Mouse (Mus musculus) gastrocnemius, postnatal 36 days (tissue): Measurements from ENCODE around the gene Ptpn9. TPM values are rescaled to one million over a fixed set of nuclear protein-coding genes. Genes with fewer than 3 reads are reported as not detected.
A peak's percentile ranks its signal among the peaks of the same experiment; 100 is the strongest.

Source experiments
- DNase-seq, 2 experiments: peaks; one replicate each; pipeline ENCODE4 v3.0.0; 2022
- intact Hi-C: fragments of 180-260 bp; cut with DNase I; formaldehyde crosslinking; loops from one replicate; pipeline ENCODE4 v1.15.1; 2025
- total RNA-seq, 2 experiments: library from RNA; stranded (reverse); gene quantifications; 2 replicates each; pipeline ENCODE4 v1.2.3; 2021

The Ptpn9 gene
- total RNA-seq, 2 experiments from 2014 or later, result 3.1 to 4.2 TPM

GRCm38 (mm10) chr9:57012393-57012792 lies 17.7 kb downstream of the Ptpn9 start:
- DNase-seq, result no peak
- intact Hi-C loops, result no loop called here

GRCm38 (mm10) chr9:57012895-57013294 lies 18.2 kb downstream of the Ptpn9 start:
- intact Hi-C loops, result no loop called here
- DNase-seq, result no peak

GRCm38 (mm10) chr9:57013756-57014155 lies 19.0 kb downstream of the Ptpn9 start:
- intact Hi-C loops, result no loop called here
- DNase-seq, result no peak

- no peak for DNase-seq
- intact Hi-C loops, result no loop called here
Measured at GRCm38 (mm10) chr9:57014766-57015165, 20.0 kb downstream of the Ptpn9 start.

GRCm38 (mm10) chr9:57017631-57018030 lies 22.9 kb downstream of the Ptpn9 start:
- intact Hi-C loops, result no loop called here
- DNase-seq, result no peak

GRCm38 (mm10) chr9:57031756-57032155 lies 37.0 kb downstream of the Ptpn9 start:
- intact Hi-C loops, result no loop called here
- no peak for DNase-seq

- intact Hi-C loops, result loop anchor here (5.0 kb wide), 1 partner anchor 81 kb away; no protein-coding TSS in a partner anchor
- DNase-seq, result peak in 1 of 2 experiments; percentile 23
Measured at GRCm38 (mm10) chr9:57056237-57056636, 61.5 kb downstream of the Ptpn9 start.

- DNase-seq, result no peak
- intact Hi-C loops, result no loop called here
Measured at GRCm38 (mm10) chr9:57064164-57064563, 69.4 kb downstream of the Ptpn9 start.

GRCm38 (mm10) chr9:57068266-57068665 lies 73.5 kb downstream of the Ptpn9 start:
- DNase-seq, result no peak
- intact Hi-C loops, result no loop called here

GRCm38 (mm10) chr9:57070262-57070661 lies 75.5 kb downstream of the Ptpn9 start:
- intact Hi-C loops, result loop anchor here (5.0 kb wide), 1 partner anchor 128 kb away; no protein-coding TSS in a partner anchor
- no peak for DNase-seq

GRCm38 (mm10) chr9:57070800-57071545 lies 76.2 kb downstream of the Ptpn9 start:
- intact Hi-C loops, result loop anchor here (5.0 kb wide), 1 partner anchor 129 kb away; no protein-coding TSS in a partner anchor
- DNase-seq, result no peak

- intact Hi-C loops, result loop anchor here (5.0 kb wide), 1 partner anchor 130 kb away; no protein-coding TSS in a partner anchor
- DNase-seq, result peak; percentile 34 to 59
Measured at GRCm38 (mm10) chr9:57071801-57072351, 77.2 kb downstream of the Ptpn9 start, which contains the start of gene Sin3a. Gene Sin3a (plus strand): TSS chr9:57072040.

GRCm38 (mm10) chr9:57072526-57072988 lies 77.8 kb downstream of the Ptpn9 start:
- intact Hi-C loops, result loop anchor here (5.0 kb wide), 1 partner anchor 130 kb away; no protein-coding TSS in a partner anchor
- no peak for DNase-seq

- DNase-seq, result peak; percentile 93 to 94
- intact Hi-C loops, result loop anchor here (5.0 kb wide), 1 partner anchor 131 kb away; no protein-coding TSS in a partner anchor
Measured at GRCm38 (mm10) chr9:57072989-57073789, 78.5 kb downstream of the Ptpn9 start.

GRCm38 (mm10) chr9:57073790-57074094 lies 79.0 kb downstream of the Ptpn9 start:
- peak in 1 of 2 experiments; percentile 86 for DNase-seq
- intact Hi-C loops, result loop anchor here (5.0 kb wide), 1 partner anchor 131 kb away; no protein-coding TSS in a partner anchor

GRCm38 (mm10) chr9:57074171-57074821 lies 79.6 kb downstream of the Ptpn9 start:
- intact Hi-C loops, result loop anchor here (5.0 kb wide), 1 partner anchor 132 kb away; no protein-coding TSS in a partner anchor
- peak; percentile 20 to 29 for DNase-seq

GRCm38 (mm10) chr9:57074822-57075603 lies 80.3 kb downstream of the Ptpn9 start:
- intact Hi-C loops, result loop anchor here (5.0 kb wide), 1 partner anchor 133 kb away; no protein-coding TSS in a partner anchor
- DNase-seq, result peak; percentile 63 to 66

GRCm38 (mm10) chr9:57075681-57076381 lies 81.1 kb downstream of the Ptpn9 start:
- intact Hi-C loops, result loop anchor here (2.0 kb wide), 1 partner anchor 55 kb away; the partner anchor contains the start of gene Man2c1
- DNase-seq, result peak; percentile 95 to 97
